Mouse (Mus musculus) limb, embryonic 14.5 days (tissue): ENCODE results near the gene Acta2. TPM values are rescaled to one million over a fixed set of nuclear protein-coding genes. Genes with fewer than 3 reads are reported as not detected.
A peak's percentile ranks its signal among the peaks of the same experiment; 100 is the strongest.

ENCODE experiments used
- ATAC-seq: fragments of 200-750 bp; cut with Nextera tagmentation; 2 replicates; pipeline ENCODE4 v1.8.0; 2017; ENCODE audit warnings: low read depth, moderate number of reproducible peaks, moderate TSS enrichment; ENCODE audit not compliant: low FRiP score
- DNase-seq: peaks from one replicate; pipeline ENCODE4 v3.0.0-alpha.2; 2015; ENCODE audit warnings: low spot score
- H3K27ac ChIP-seq: fragments of 300-500 bp; sonication (generic); replicated peaks from 2 replicates; pipeline ENCODE4 v1.5.1; 2014; ENCODE audit warnings: low read depth, mild to moderate bottlenecking, low read length, moderate library complexity, mixed read lengths
- H3K27me3 ChIP-seq: fragments of 300-500 bp; sonication (generic); 2 replicates; pipeline ENCODE4 v1.6.1; 2014; ENCODE audit warnings: low read length, mixed read lengths; ENCODE audit not compliant: control insufficient read depth, insufficient read depth
- H3K36me3 ChIP-seq: fragments of 300-500 bp; sonication (generic); 2 replicates; pipeline ENCODE4 v1.6.1; 2014; ENCODE audit warnings: mild to moderate bottlenecking, low read length, moderate library complexity, mixed read lengths; ENCODE audit not compliant: control insufficient read depth, insufficient read depth
- H3K4me1 ChIP-seq: fragments of 300-500 bp; sonication (generic); 2 replicates; pipeline ENCODE4 v1.6.1; 2014; ENCODE audit warnings: antibody characterized with exemption, low read length, mixed read lengths; ENCODE audit not compliant: control insufficient read depth, insufficient read depth
- H3K4me2 ChIP-seq: fragments of 300-500 bp; sonication (generic); replicated peaks from 2 replicates; pipeline ENCODE4 v1.6.1; 2014; ENCODE audit warnings: low read depth, mild to moderate bottlenecking, low read length, moderate library complexity; ENCODE audit not compliant: severe bottlenecking
- H3K4me3 ChIP-seq: fragments of 300-500 bp; sonication (generic); replicated peaks from 2 replicates; pipeline ENCODE4 v1.5.1; 2014; ENCODE audit warnings: low read length
- H3K9ac ChIP-seq: fragments of 300-500 bp; sonication (generic); 2 replicates; pipeline ENCODE4 v1.6.1; 2014; ENCODE audit warnings: mild to moderate bottlenecking, low read depth, low read length, moderate library complexity; ENCODE audit not compliant: severe bottlenecking
- H3K9me3 ChIP-seq: fragments of 300-500 bp; sonication (generic); 2 replicates; pipeline ENCODE4 v1.6.1; 2016; ENCODE audit warnings: low read length; ENCODE audit not compliant: control insufficient read depth
- POLR2A ChIP-seq: fragments of 200-500 bp; IDR thresholded peaks from 2 replicates; pipeline ENCODE4 v1.8.0; 2012; ENCODE audit warnings: inconsistent platforms, mild to moderate bottlenecking, moderate library complexity, borderline replicate concordance; ENCODE audit not compliant: insufficient read depth, insufficient read length; ENCODE audit errors: extremely low read depth
- WGBS: fragments of 180-500 bp; shearing (Covaris S2); extraction: QIAGEN DNeasy Blood & Tissue Kit; methylation state at CpG from one replicate; pipeline ENCODE4 v1.1.7; 2014; 5-methylcytosine and 5-hydroxymethylcytosine counted together
- polyA plus RNA-seq, 2 experiments: library from polyadenylated mRNA; depleted of rRNA in 1 of 2; stranded (reverse) in 1 of 2; unstranded in 1 of 2; fragments of >200 nt; fragmentation: Nextera tagmentation in 1 of 2; extraction: Ambion mirVana in 1 of 2; gene quantifications; 2 replicates each; pipeline versions ENCODE4 v1.2.1 to v1.2.3; 2012 to 2014

Gene Acta2
- polyA plus RNA-seq, 2 experiments = 290 to 313 TPM

GRCm38 (mm10) chr19:34295442-34295841 lies 40.1 kb upstream of the Acta2 start:
- no peak overlapping the region for H3K4me3 ChIP-seq
- H3K27ac ChIP-seq = no peak overlapping the region
- no peaks in the 10 kb centered on the region; the same call in 1 of the 2 replicates for H3K4me1 ChIP-seq
- ATAC-seq (no peak), DNase-seq (no peak)
- H3K9me3 ChIP-seq = no peaks in the 10 kb centered on the region
- WGBS = 53% methylated on average over 6 of the region's 6 CpGs
- no peaks in the 10 kb centered on the region for H3K36me3 ChIP-seq
- H3K9ac ChIP-seq = no peak overlapping the region
- H3K27me3 ChIP-seq = no peaks in the 10 kb centered on the region
- H3K4me2 ChIP-seq = no peak overlapping the region
- TF ChIP-seq POLR2A = no peak

- Histone ChIP-seq H3K4me1 (no peaks in the 10 kb centered on the region; the same call in 1 of the 2 replicates), H3K4me2 (no peak overlapping the region), H3K4me3 (no peak overlapping the region), H3K9ac (no peak overlapping the region), H3K27me3 (no peaks in the 10 kb centered on the region), H3K9me3 (no peaks in the 10 kb centered on the region), H3K27ac (no peak overlapping the region), H3K36me3 (no peaks in the 10 kb centered on the region)
- no peak for ATAC-seq
- DNase-seq = no peak
- 78% methylated on average over 3 of the region's 3 CpGs for WGBS
- no peak for TF ChIP-seq POLR2A
These were observed 38.1 kb upstream of the Acta2 start for GRCm38 (mm10) chr19:34293376-34293947.

- Histone ChIP-seq H3K27me3 (no peaks in the 10 kb centered on the region), H3K9me3 (no peaks in the 10 kb centered on the region), H3K27ac (no peak overlapping the region), H3K4me1 (no peaks in the 10 kb centered on the region; the same call in 1 of the 2 replicates), H3K4me2 (no peak overlapping the region), H3K9ac (no peak overlapping the region), H3K36me3 (no peaks in the 10 kb centered on the region), H3K4me3 (no peak overlapping the region)
- DNase-seq (no peak), ATAC-seq (no peak)
- WGBS = 70% methylated on average over 2 of the region's 2 CpGs
- no peak for TF ChIP-seq POLR2A
These were observed 37.3 kb upstream of the Acta2 start for GRCm38 (mm10) chr19:34292701-34293100.

GRCm38 (mm10) chr19:34291956-34292355 lies 36.6 kb upstream of the Acta2 start:
- Histone ChIP-seq H3K36me3 (no peaks in the 10 kb centered on the region), H3K9me3 (no peaks in the 10 kb centered on the region), H3K4me2 (no peak overlapping the region), H3K9ac (no peak overlapping the region), H3K27ac (no peak overlapping the region), H3K27me3 (no peaks in the 10 kb centered on the region), H3K4me3 (no peak overlapping the region), H3K4me1 (no peaks in the 10 kb centered on the region; the same call in 1 of the 2 replicates)
- DNase-seq (no peak), ATAC-seq (no peak)
- WGBS = 70% methylated on average over 5 of the region's 5 CpGs
- TF ChIP-seq POLR2A = no peak

- H3K4me1 ChIP-seq = no peaks in the 10 kb centered on the region; the same call in 1 of the 2 replicates
- H3K4me2 ChIP-seq = peak overlapping the region; percentile 81
- no peaks in the 10 kb centered on the region for H3K27me3 ChIP-seq
- no peak for DNase-seq
- WGBS = 51% methylated on average over 8 of the region's 8 CpGs
- H3K9me3 ChIP-seq = no peaks in the 10 kb centered on the region
- peak overlapping the region; percentile 46; the same call in 1 of the 2 replicates for H3K9ac ChIP-seq
- H3K27ac ChIP-seq = no peak overlapping the region
- no peak for ATAC-seq
- H3K4me3 ChIP-seq = peak overlapping the region; percentile 44
- no peak for TF ChIP-seq POLR2A
- no peaks in the 10 kb centered on the region for H3K36me3 ChIP-seq
These were observed 36.0 kb upstream of the Acta2 start for GRCm38 (mm10) chr19:34291379-34291778.

- Histone ChIP-seq H3K27me3 (no peaks in the 10 kb centered on the region), H3K36me3 (no peaks in the 10 kb centered on the region), H3K4me2 (peak overlapping the region; percentile 81), H3K9me3 (no peaks in the 10 kb centered on the region), H3K4me3 (peak overlapping the region; percentile 44), H3K27ac (no peak overlapping the region), H3K9ac (peak overlapping the region; percentile 46), H3K4me1 (no peaks in the 10 kb centered on the region; the same call in 1 of the 2 replicates)
- 4% methylated on average over 14 of the region's 15 CpGs for WGBS
- ATAC-seq (0 out of 2 replicates have a peak, but pooled peaks have one; percentile 12), DNase-seq (no peak)
- TF ChIP-seq POLR2A = no peak
These were observed 35.5 kb upstream of the Acta2 start for GRCm38 (mm10) chr19:34290872-34291341.
